Mouse (Mus musculus): ENCODE measurements around the gene Phf21a.

The Phf21a gene

GRCm38 (mm10) chr2:92400682-92401081 is 307.8 kb downstream of the Phf21a start:
- Histone ChIP-seq H3K36me3 (ENCODE audit: control insufficient read depth, insufficient read depth, low read length, poor library complexity, severe bottlenecking) (no peaks in the 10 kb centered on the region), H3K27me3 (ENCODE audit: control insufficient read depth, insufficient read depth, low read length, poor library complexity, severe bottlenecking) (no peaks in the 10 kb centered on the region)
- no peak for DNase-seq (ENCODE audit: low read depth, low spot score)

- Histone ChIP-seq H3K27me3 (ENCODE audit: control insufficient read depth, insufficient read depth, low read length, poor library complexity, severe bottlenecking) (no peaks in the 10 kb centered on the region), H3K36me3 (ENCODE audit: control insufficient read depth, insufficient read depth, low read length, poor library complexity, severe bottlenecking) (peaks cover 1% of the 10 kb centered on the region; the same call in 1 of the 2 replicates)
- DNase-seq (ENCODE audit: low read depth, low spot score): no peak
These were observed 308.2 kb downstream of the Phf21a start, which contains the start of gene Mapk8ip1 for GRCm38 (mm10) chr2:92401091-92401561. TSS of gene Mapk8ip1 (minus strand) at chr2:92401263.

GRCm38 (mm10) chr2:92402591-92403326 is 309.8 kb downstream of the Phf21a start:
- Histone ChIP-seq H3K27me3 (ENCODE audit: control insufficient read depth, insufficient read depth, low read length, poor library complexity, severe bottlenecking) (no peaks in the 10 kb centered on the region), H3K36me3 (ENCODE audit: control insufficient read depth, insufficient read depth, low read length, poor library complexity, severe bottlenecking) (peaks cover 2% of the 10 kb centered on the region; the same call in 1 of the 2 replicates)
- no peak for DNase-seq (ENCODE audit: low read depth, low spot score)

GRCm38 (mm10) chr2:92403776-92404319 is 310.9 kb downstream of the Phf21a start:
- H3K27me3 ChIP-seq (ENCODE audit: control insufficient read depth, insufficient read depth, low read length, poor library complexity, severe bottlenecking): no peaks in the 10 kb centered on the region
- DNase-seq (ENCODE audit: low read depth, low spot score): no peak
- peaks cover 2% of the 10 kb centered on the region; the same call in 1 of the 2 replicates for H3K36me3 ChIP-seq (ENCODE audit: control insufficient read depth, insufficient read depth, low read length, poor library complexity, severe bottlenecking)

GRCm38 (mm10) chr2:92404737-92405136 is 311.8 kb downstream of the Phf21a start:
- Histone ChIP-seq H3K27me3 (ENCODE audit: control insufficient read depth, insufficient read depth, low read length, poor library complexity, severe bottlenecking) (no peaks in the 10 kb centered on the region), H3K36me3 (ENCODE audit: control insufficient read depth, insufficient read depth, low read length, poor library complexity, severe bottlenecking) (peaks cover 4% of the 10 kb centered on the region)
- no peak for DNase-seq (ENCODE audit: low read depth, low spot score)

- DNase-seq (ENCODE audit: low read depth, low spot score): no peak
- H3K27me3 ChIP-seq (ENCODE audit: control insufficient read depth, insufficient read depth, low read length, poor library complexity, severe bottlenecking): no peaks in the 10 kb centered on the region
- peaks cover 4% of the 10 kb centered on the region for H3K36me3 ChIP-seq (ENCODE audit: control insufficient read depth, insufficient read depth, low read length, poor library complexity, severe bottlenecking)
These were observed 312.8 kb downstream of the Phf21a start for GRCm38 (mm10) chr2:92405687-92406086.

- no peak for DNase-seq (ENCODE audit: low read depth, low spot score)
- H3K27me3 ChIP-seq (ENCODE audit: control insufficient read depth, insufficient read depth, low read length, poor library complexity, severe bottlenecking): no peaks in the 10 kb centered on the region
- peaks cover 10% of the 10 kb centered on the region for H3K36me3 ChIP-seq (ENCODE audit: control insufficient read depth, insufficient read depth, low read length, poor library complexity, severe bottlenecking)
These were observed 315.6 kb downstream of the Phf21a start for GRCm38 (mm10) chr2:92408309-92409045.

GRCm38 (mm10) chr2:92411705-92412104 is 318.8 kb downstream of the Phf21a start:
- Histone ChIP-seq H3K36me3 (ENCODE audit: control insufficient read depth, insufficient read depth, low read length, poor library complexity, severe bottlenecking) (peaks cover 9% of the 10 kb centered on the region), H3K27me3 (ENCODE audit: control insufficient read depth, insufficient read depth, low read length, poor library complexity, severe bottlenecking) (no peaks in the 10 kb centered on the region)
- DNase-seq (ENCODE audit: low read depth, low spot score): no peak

All from splenic B cell, adult 2 months (primary cell).